Mouse (Mus musculus) MEL (cell line): Measurements from ENCODE around the gene 9130019O22Rik.

Experiments
- CHD1 ChIP-seq: IDR thresholded peaks from 2 replicates; pipeline ENCODE4 v1.6.1; 2012; ENCODE audit warnings: low read depth, mild to moderate bottlenecking, inconsistent platforms, low read length, improper control_type of control experiment
- CTCF ChIP-seq, 3 experiments: IDR thresholded peaks in 2 of 3; conservative IDR thresholded peaks in 1 of 3; 2 replicates each; pipeline ENCODE4 v1.5.1; 2011 to 2012; ENCODE audit warnings: low read length in 3 of 3, low read depth in 2 of 3, mild to moderate bottlenecking in 2 of 3, improper control_type of control experiment in 1 of 3, inconsistent platforms in 1 of 3, mixed read lengths in 1 of 3, moderate library complexity in 1 of 3; ENCODE audit not compliant: control insufficient read depth in 1 of 3, insufficient read depth in 1 of 3, poor library complexity in 1 of 3, severe bottlenecking in 1 of 3
- ELF1 ChIP-seq: IDR thresholded peaks from 2 replicates; pipeline ENCODE4 v1.6.1; 2014; ENCODE audit warnings: low read depth, mild to moderate bottlenecking, inconsistent platforms, low read length, improper control_type of control experiment, moderate library complexity
- EP300 ChIP-seq, 2 experiments: IDR thresholded peaks; 2 replicates each; pipeline ENCODE4 v1.6.1; 2011; ENCODE audit warnings: improper control_type of control experiment in 2 of 2, low read length in 2 of 2, low read depth in 1 of 2, mild to moderate bottlenecking in 1 of 2
- POLR2A ChIP-seq, 2 experiments: IDR thresholded peaks; 2 replicates each; pipeline ENCODE4 v1.6.1; 2011 to 2012; ENCODE audit warnings: low read length in 2 of 2, mild to moderate bottlenecking in 2 of 2, control low read depth in 1 of 2, improper control_type of control experiment in 1 of 2, low read depth in 1 of 2, moderate library complexity in 1 of 2; ENCODE audit not compliant: control insufficient read depth in 1 of 2, insufficient read depth in 1 of 2, poor library complexity in 1 of 2
- POLR2AphosphoS2 ChIP-seq: IDR thresholded peaks from 2 replicates; pipeline ENCODE4 v1.6.1; 2011; ENCODE audit warnings: low read length, improper control_type of control experiment
- RCOR1 ChIP-seq: IDR thresholded peaks from 2 replicates; pipeline ENCODE4 v1.6.1; 2012; ENCODE audit warnings: low read depth, mild to moderate bottlenecking, inconsistent platforms, low read length, improper control_type of control experiment
- SMC3 ChIP-seq: IDR thresholded peaks from 2 replicates; pipeline ENCODE4 v1.6.1; 2011; ENCODE audit warnings: low read depth, low read length, improper control_type of control experiment
- UBTF ChIP-seq: IDR thresholded peaks from 2 replicates; pipeline ENCODE4 v1.6.1; 2012; ENCODE audit warnings: low read depth, mild to moderate bottlenecking, inconsistent platforms, low read length, improper control_type of control experiment, moderate library complexity, borderline replicate concordance; ENCODE audit not compliant: insufficient read depth
- USF1 ChIP-seq: IDR thresholded peaks from 2 replicates; pipeline ENCODE4 v1.6.1; 2014; ENCODE audit warnings: low read depth, mild to moderate bottlenecking, inconsistent platforms, low read length, improper control_type of control experiment, moderate library complexity
- USF2 ChIP-seq, 2 experiments: IDR thresholded peaks; 2 replicates each; pipeline ENCODE4 v1.6.1; 2011 to 2012; ENCODE audit warnings: improper control_type of control experiment in 2 of 2, low read length in 2 of 2, borderline replicate concordance in 1 of 2, inconsistent platforms in 1 of 2, low read depth in 1 of 2, mild to moderate bottlenecking in 1 of 2; ENCODE audit not compliant: insufficient read depth in 1 of 2

DNA sequence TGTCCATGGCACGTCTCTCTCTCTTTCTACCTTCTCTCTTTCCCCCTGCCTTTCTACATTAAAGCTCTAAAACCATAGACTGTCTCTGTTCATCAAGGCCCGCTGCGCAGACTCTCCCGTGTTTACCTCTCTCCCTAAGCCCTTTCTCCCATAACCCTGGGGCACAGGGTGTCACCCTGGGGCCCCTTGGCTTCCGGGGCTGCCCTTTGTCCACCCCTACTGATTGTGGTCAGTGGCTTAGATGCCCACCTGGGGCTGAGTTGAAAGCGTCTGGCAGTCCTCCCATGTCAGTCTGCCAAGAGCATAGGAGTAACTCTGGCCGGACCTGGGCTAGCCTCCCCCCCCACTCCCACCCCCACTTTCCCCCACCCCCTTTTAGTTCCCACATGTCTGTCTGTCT is 3.3 kb upstream of the 9130019O22Rik start:
- no peak for TF ChIP-seq POLR2A (IDR thresholded peaks at IDR 0.05; ENCODE audit: control insufficient read depth in 1 of 2, insufficient read depth in 1 of 2, low read depth in 1 of 2, low read length in 2 of 2, poor library complexity in 1 of 2)
- no peak for TF ChIP-seq RCOR1
- TF ChIP-seq CTCF (IDR thresholded peaks at IDR 0.05 in 2 of 3, conservative IDR thresholded peaks at IDR 0.05 in 1 of 3; ENCODE audit: control insufficient read depth in 1 of 3, insufficient read depth in 1 of 3, low read depth in 2 of 3, low read length in 3 of 3, poor library complexity in 1 of 3, severe bottlenecking in 1 of 3) = no peak
- no peak for TF ChIP-seq ELF1
- no peak for TF ChIP-seq EP300 (IDR thresholded peaks at IDR 0.05; ENCODE audit: low read depth in 1 of 2, low read length in 2 of 2)
- no peak for TF ChIP-seq USF1
- no peak for TF ChIP-seq USF2 (IDR thresholded peaks at IDR 0.05; ENCODE audit: borderline replicate concordance in 1 of 2, insufficient read depth in 1 of 2, low read depth in 1 of 2, low read length in 2 of 2)
- no peak for TF ChIP-seq UBTF
- TF ChIP-seq SMC3 = no peak
- TF ChIP-seq CHD1 = no peak
- no peak for TF ChIP-seq POLR2AphosphoS2
